Mouse (Mus musculus) spleen, postnatal 14 days (tissue): ENCODE data around the gene Bmpr1b.
"Not testable (repeated sequence)": the region's sequence is repeated elsewhere in the genome, so short reads cannot be mapped to it uniquely, and the experiment has no call there.

Source experiments
- DNase-seq, 2 experiments: peaks; one replicate each; pipeline ENCODE4 v3.0.0; 2021 to 2022; ENCODE audit warnings: low spot score in 2 of 2

The Bmpr1b gene

DNA sequence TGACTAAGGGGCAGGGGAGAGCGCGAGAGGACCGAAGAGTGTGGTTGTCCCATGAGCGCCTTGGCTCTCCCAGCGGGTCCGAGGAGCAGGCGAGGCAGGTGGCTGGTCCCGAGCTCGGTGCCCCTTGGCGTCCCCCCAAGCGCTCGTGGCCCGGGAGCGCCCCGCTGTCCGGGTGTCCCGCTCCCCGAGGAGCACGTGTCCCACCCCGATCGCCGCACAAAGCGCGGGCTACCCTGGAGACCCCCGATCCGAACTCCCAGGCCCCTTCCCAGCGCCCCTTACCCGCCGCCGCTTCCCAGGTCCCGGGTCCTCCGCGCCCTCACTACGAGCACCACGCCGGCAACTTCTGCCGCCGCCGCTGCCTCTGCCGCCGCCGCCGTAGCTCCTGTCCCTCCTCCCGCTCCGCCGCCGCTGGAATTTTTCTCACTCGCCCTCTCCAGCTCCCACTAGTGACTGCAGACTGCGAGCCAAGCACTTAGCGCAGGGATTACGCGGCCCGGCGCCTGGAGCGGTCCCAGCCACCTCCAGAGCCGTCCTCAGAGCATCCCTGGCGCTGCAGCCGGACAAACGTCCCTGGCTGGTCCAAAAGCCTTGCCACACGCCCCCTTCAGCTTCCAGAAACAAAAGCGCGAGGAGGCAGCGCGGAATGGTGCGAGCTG lies at the start of gene Bmpr1b:
Gene Bmpr1b, minus strand, starts transcription at position 563 of the 659 bp plus-strand sequence.
- DNase-seq, result no peak

DNA sequence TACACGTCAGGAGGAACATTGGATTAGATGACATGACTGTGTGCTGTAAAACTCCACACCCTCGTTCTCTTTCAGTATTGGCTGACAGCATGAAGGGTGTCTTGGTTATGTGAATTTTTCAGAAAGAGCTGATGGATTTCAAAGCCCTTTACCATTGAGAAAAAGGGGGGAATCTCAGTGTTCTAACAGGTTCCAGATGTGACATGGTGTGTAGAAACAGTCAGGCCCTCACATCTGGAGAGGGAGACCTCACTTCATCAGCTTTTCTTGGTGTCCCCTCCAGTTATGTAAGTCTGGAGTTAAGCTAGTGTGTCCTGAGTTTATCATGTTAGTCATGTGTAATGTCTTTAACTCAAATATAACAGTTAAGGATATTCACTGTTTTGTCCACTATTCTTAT lies 43.6 kb upstream of the Bmpr1b start:
- no peak for DNase-seq

DNA sequence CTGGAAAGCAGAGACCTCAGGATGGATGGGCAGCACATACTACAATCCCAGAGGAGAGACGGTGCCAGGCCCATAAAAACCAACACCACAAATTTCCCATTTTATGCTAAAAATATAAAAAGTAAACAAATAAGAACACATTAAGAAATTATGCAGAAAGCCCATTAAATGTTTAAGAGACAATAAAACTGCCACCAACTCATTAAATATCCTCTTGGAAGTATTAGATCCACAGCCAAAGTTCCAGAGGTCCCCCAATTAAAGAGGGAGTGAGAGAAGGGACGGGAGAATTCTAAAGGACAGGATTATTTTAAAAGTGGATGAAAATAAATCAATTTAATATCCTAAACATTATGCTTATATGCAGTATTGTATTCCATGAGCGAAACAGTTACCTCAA lies 43.0 kb upstream of the Bmpr1b start:
- DNase-seq, result no peak

- DNase-seq, result no peak
These were observed 40.8 kb upstream of the Bmpr1b start for GRCm38 (mm10) chr3:142209981-142210380.

GRCm38 (mm10) chr3:142209057-142209456 lies 39.8 kb upstream of the Bmpr1b start:
- DNase-seq, result no peak

GRCm38 (mm10) chr3:142207488-142207887 lies 38.3 kb upstream of the Bmpr1b start:
- no peak for DNase-seq

- DNase-seq, result no peak
These were observed 37.1 kb upstream of the Bmpr1b start for GRCm38 (mm10) chr3:142206316-142206715.

- DNase-seq, result no peak
These were observed 26.9 kb upstream of the Bmpr1b start for GRCm38 (mm10) chr3:142196142-142196541.

DNA sequence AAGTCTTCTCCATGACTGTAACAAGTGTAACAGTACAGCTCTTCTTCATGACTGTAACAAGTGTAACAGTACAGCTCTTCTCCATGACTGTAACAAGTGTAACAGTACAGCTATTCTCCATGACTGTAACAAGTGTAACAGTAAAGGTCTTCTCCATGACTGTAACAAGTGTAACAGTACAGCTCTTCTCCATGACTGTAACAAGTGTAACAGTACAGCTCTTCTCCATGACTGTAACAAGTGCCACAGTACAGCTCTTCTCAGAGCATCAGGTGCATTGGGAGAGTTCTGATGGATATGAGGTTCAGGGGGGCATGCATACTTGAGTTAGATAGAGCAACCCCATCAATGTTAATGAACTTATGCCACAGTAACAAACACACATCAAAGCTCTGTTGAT lies 22.4 kb upstream of the Bmpr1b start:
- DNase-seq, result not testable (repeated sequence)

GRCm38 (mm10) chr3:142186551-142186950 lies 17.3 kb upstream of the Bmpr1b start:
- DNase-seq, result no peak

DNA sequence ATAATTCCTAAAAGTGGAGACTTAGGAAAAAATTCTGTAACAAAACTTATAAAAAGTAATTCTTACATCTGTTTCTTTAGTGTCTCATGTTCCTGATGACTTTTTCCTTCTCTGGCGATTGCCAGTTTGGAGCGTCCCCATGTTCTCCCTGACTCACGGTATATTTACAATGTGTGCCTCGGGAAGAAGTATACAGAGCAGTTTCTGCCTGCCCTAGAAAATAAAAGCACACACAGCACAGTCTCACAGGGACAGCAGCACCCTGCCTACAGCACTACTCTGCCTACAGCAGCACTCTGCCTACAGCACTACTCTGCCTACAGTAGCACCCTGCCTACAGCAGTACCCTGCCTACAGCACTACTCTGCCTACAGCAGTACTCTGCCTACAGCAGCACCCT lies 4.8 kb upstream of the Bmpr1b start:
- DNase-seq, result no peak

- DNase-seq, result no peak
These were observed 868 bp downstream of the Bmpr1b start for GRCm38 (mm10) chr3:142168251-142168862.

- DNase-seq, result no peak
These were observed 4.2 kb downstream of the Bmpr1b start for GRCm38 (mm10) chr3:142164981-142165380.

DNA sequence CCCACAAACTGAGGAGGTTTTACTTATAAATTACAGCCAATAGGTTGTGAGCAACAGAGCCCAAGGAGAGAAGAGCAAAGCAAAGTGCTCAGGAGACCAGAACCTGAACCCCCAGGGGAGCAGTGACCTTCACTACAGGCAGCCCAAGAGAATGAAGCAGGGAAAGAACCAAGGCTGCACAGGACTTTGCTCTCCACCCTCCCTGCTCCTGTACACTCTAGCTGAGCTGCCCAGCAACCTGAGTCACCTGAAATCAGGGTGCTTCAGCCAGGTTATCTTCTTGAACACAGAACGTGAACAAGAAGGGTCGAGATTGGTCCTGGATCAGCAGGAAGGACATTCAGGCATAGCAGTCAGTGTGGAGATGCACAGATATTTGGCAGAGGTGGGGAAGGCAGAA lies 5.3 kb downstream of the Bmpr1b start:
- no peak for DNase-seq

- no peak for DNase-seq
These were observed 7.8 kb downstream of the Bmpr1b start for GRCm38 (mm10) chr3:142161405-142161804.

DNA sequence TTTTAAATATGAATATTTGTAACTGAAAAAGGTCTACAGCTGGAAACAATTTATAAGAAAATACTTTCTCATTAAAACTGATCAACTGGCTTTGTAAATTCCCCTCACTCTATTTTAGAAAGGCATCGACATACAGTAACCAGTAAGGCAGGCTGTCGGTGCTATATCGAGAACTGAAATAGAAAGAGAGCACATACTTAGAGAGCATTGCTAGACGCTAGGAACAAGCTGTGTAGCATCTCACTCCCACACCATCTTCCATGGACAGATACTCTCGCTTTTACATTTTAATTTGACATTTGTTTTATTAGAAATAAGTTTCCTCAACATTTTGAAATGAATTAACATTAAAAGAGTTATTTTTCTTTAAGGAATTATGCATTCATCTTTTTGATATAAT lies 17.2 kb downstream of the Bmpr1b start:
- DNase-seq, result no peak

DNA sequence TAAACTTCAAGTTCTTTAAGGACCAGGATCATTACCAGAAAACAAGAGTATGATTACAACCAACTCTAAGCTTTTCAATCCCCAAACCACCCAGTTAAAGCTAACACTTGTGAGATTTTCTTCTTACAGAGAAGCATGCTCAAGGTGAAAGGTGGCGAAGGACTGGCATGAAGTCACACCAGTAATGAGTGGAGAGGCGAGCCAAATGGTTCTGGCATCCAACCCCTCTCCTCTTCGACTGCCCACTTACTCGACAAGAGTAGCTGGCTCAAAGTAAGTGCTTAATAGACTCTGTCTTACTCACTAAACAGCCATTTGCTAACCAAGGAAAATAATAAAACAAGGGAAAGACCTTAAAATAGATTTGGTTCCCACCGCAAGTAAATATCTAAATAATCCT lies 30.4 kb downstream of the Bmpr1b start:
- no peak for DNase-seq

DNA sequence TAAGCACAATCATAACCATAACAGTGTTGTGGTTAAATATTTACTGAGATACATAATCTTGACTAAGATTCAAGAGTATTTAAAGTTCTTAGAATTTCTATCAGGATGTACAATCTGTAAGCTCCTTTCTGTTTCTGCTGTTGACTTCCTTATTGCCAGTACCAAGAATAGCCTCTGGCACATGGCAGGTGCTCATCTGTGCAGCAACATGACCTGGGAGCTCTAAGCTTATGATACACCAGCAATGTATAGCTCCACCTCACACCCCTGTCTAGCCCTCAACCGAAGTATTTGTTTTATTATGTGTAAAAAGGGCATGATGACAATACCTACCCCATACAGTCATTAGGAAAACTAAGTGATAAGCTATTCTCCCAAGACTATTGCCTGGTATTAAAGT lies 42.8 kb downstream of the Bmpr1b start:
- DNase-seq, result no peak

DNA sequence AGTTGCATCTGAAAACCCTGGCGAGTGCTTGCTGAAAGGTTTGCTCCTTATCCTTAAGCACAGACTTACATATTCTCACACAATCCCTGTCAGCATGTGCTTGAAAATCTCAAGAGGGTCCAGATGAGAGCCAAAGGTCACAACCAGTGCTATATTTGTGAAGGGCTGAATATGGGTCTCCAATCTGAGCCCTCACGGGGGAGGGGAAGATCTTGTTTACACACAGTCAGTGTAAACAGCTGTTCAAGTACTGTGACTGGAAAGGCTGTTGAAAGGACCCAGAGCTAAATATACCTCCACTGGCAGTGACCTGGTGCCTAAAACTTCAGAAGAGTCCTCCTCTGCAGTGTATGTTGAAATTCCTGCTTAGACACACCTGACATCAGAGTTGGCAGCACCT lies 43.7 kb downstream of the Bmpr1b start:
- no peak for DNase-seq

- DNase-seq, result no peak
These were observed 45.0 kb downstream of the Bmpr1b start for GRCm38 (mm10) chr3:142124255-142124654.

GRCm38 (mm10) chr3:142122376-142122775 lies 46.8 kb downstream of the Bmpr1b start:
- no peak for DNase-seq

GRCm38 (mm10) chr3:142120795-142121194 lies 48.4 kb downstream of the Bmpr1b start:
- DNase-seq, result no peak

DNA sequence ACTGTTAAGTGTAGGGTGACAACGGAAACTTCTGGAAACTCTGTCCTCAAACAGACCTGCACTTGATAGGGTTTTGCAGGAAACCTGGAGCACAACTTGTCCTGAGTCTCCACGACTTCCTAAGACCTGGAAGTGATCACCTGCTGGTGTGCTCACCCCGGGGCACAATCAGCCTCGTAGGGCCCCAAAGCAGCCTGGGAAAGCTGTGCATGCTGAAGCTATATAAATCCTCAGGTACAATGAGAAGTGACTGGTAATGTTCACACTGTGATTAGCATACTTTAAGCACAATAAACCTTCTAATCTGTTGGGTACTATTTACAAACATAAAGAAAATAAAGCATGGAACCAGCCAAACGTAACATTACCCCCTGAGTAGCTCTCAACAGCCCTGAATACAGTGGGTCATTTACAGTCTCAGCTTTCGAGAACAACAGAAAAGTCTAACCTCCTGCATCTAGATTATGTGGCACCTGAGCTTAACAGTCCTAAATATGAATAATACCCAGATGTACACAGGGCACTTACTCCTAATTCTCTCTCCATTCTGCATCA lies 54.4 kb downstream of the Bmpr1b start:
- DNase-seq, result no peak
